Mouse (Mus musculus): ENCODE measurements around the gene Hpdl.

DNA sequence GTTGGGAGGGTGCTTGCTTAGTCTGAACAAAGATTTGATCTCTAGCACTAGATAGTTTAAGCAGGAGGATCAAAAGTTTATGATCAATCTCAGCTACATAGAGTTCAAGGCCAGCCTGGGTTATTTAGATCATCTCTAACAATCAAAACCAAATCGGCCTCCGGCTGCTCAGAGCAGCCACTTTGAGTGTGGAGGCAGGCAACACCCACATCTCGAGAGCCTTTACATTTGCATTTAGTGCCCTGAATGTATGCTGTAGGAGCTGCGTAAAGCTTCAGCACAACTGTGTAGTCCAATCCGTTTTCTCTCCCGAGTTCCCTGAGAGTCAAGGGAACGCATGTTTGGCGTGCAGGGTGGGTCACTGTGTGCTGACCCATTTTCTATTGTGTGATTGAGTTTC lies 29.1 kb downstream of the Hpdl start:
- no peak for TF ChIP-seq CTCF (IDR thresholded peaks at IDR 0.05; ENCODE audit: borderline replicate concordance, control insufficient read depth, extremely low read depth, insufficient read depth, low read length, poor library complexity)
- TF ChIP-seq POLR2A (IDR thresholded peaks at IDR 0.05; ENCODE audit: control insufficient read depth, extremely low read depth, insufficient read depth, low read length, poor library complexity) = no peak

All from thymus, adult 2 months (tissue).